Mouse (Mus musculus) forebrain, embryonic 10.5 days (tissue): ENCODE data around the gene Cldn15. TPM values are rescaled to one million over a fixed set of nuclear protein-coding genes. Genes with fewer than 3 reads are reported as not detected.

Source experiments
- DNase-seq: peaks from one replicate; pipeline ENCODE4 v3.0.0-alpha.2; 2017; ENCODE audit warnings: low spot score; ENCODE audit errors: extremely low spot score
- H3K27ac ChIP-seq: fragments of 300-500 bp; sonication (generic); 2 replicates; pipeline ENCODE4 v1.5.1; 2016; ENCODE audit warnings: mild to moderate bottlenecking
- H3K27me3 ChIP-seq: fragments of 300-500 bp; sonication (generic); 2 replicates; pipeline ENCODE4 v1.6.1; 2016; ENCODE audit warnings: mild to moderate bottlenecking; ENCODE audit not compliant: poor library complexity, severe bottlenecking
- H3K36me3 ChIP-seq: fragments of 300-500 bp; sonication (generic); replicated peaks from 2 replicates; pipeline ENCODE4 v1.6.1; 2016; ENCODE audit warnings: mild to moderate bottlenecking, moderate library complexity
- H3K4me1 ChIP-seq: fragments of 300-500 bp; sonication (generic); 2 replicates; pipeline ENCODE4 v1.6.1; 2016
- H3K4me3 ChIP-seq: fragments of 300-500 bp; sonication (generic); 2 replicates; pipeline ENCODE4 v1.5.1; 2016; ENCODE audit warnings: mild to moderate bottlenecking, moderate library complexity
- H3K9me3 ChIP-seq: fragments of 300-500 bp; sonication (generic); 2 replicates; pipeline ENCODE4 v1.6.1; 2016; ENCODE audit warnings: mild to moderate bottlenecking, moderate library complexity
- WGBS: fragments of 180-500 bp; shearing (Covaris S2); methylation state at CpG from one replicate; pipeline ENCODE4 v1.1.7; 2016; 5-methylcytosine and 5-hydroxymethylcytosine counted together
- polyA plus RNA-seq: library from polyadenylated mRNA; unstranded; fragments of >200 nt; fragmentation: Nextera tagmentation; extraction: Ambion mirVana; gene quantifications from 2 replicates; pipeline ENCODE4 v1.2.1, GENCODE M21; 2016

Gene Cldn15
- polyA plus RNA-seq, 1 experiment from 2014 or later = 0.35 TPM

GRCm38 (mm10) chr5:136967592-136967991 is 1.2 kb downstream of the Cldn15 start:
- H3K27ac ChIP-seq = no peak overlapping the region
- WGBS = 83% methylated on average over 10 of the region's 10 CpGs
- peaks cover 20% of the 10 kb centered on the region for H3K4me1 ChIP-seq
- H3K27me3 ChIP-seq = no peaks in the 10 kb centered on the region
- DNase-seq = no peak
- H3K4me3 ChIP-seq = no peak overlapping the region
- no peaks in the 10 kb centered on the region for H3K9me3 ChIP-seq
- peaks cover 60% of the 10 kb centered on the region for H3K36me3 ChIP-seq

GRCm38 (mm10) chr5:136970703-136971102 is 4.3 kb downstream of the Cldn15 start:
- no peak overlapping the region for H3K4me3 ChIP-seq
- 67% methylated on average over 1 of the region's 1 CpGs for WGBS
- no peak for DNase-seq
- H3K27me3 ChIP-seq = no peaks in the 10 kb centered on the region
- no peak overlapping the region for H3K27ac ChIP-seq
- peaks cover 10% of the 10 kb centered on the region for H3K4me1 ChIP-seq
- H3K36me3 ChIP-seq = peaks cover 32% of the 10 kb centered on the region
- H3K9me3 ChIP-seq = no peaks in the 10 kb centered on the region

- Histone ChIP-seq H3K4me1 (no peaks in the 10 kb centered on the region), H3K9me3 (no peaks in the 10 kb centered on the region), H3K4me3 (no peak overlapping the region), H3K27me3 (no peaks in the 10 kb centered on the region), H3K27ac (no peak overlapping the region), H3K36me3 (peaks cover 4% of the 10 kb centered on the region; the same call in 1 of the 2 replicates)
- WGBS = 84% methylated on average over 8 of the region's 8 CpGs
- DNase-seq = no peak
These were observed 7.3 kb downstream of the Cldn15 start for GRCm38 (mm10) chr5:136973670-136974069.

- no peaks in the 10 kb centered on the region for H3K9me3 ChIP-seq
- no peak for DNase-seq
- H3K4me1 ChIP-seq = no peaks in the 10 kb centered on the region
- no peak overlapping the region for H3K4me3 ChIP-seq
- peaks cover 31% of the 10 kb centered on the region for H3K36me3 ChIP-seq
- no peak overlapping the region for H3K27ac ChIP-seq
- no peaks in the 10 kb centered on the region for H3K27me3 ChIP-seq
- 83% methylated on average over 4 of the region's 4 CpGs for WGBS
These were observed 11.4 kb downstream of the Cldn15 start for GRCm38 (mm10) chr5:136977769-136978168.

- H3K9me3 ChIP-seq = no peaks in the 10 kb centered on the region
- H3K27ac ChIP-seq = no peak overlapping the region
- no peaks in the 10 kb centered on the region for H3K27me3 ChIP-seq
- no peak overlapping the region for H3K4me3 ChIP-seq
- 85% methylated on average over 2 of the region's 2 CpGs for WGBS
- H3K4me1 ChIP-seq = no peaks in the 10 kb centered on the region
- no peak for DNase-seq
- peaks cover 42% of the 10 kb centered on the region for H3K36me3 ChIP-seq
These were observed 13.3 kb downstream of the Cldn15 start for GRCm38 (mm10) chr5:136979762-136980161.

- no peaks in the 10 kb centered on the region for H3K9me3 ChIP-seq
- H3K4me3 ChIP-seq = no peak overlapping the region
- H3K4me1 ChIP-seq = peaks cover 6% of the 10 kb centered on the region
- DNase-seq = no peak
- 93% methylated on average over 8 of the region's 8 CpGs for WGBS
- no peaks in the 10 kb centered on the region for H3K27me3 ChIP-seq
- H3K36me3 ChIP-seq = peaks cover 43% of the 10 kb centered on the region
- H3K27ac ChIP-seq = no peak overlapping the region
These were observed 14.6 kb downstream of the Cldn15 start for GRCm38 (mm10) chr5:136980974-136981373.

- H3K36me3 ChIP-seq = peaks cover 43% of the 10 kb centered on the region
- H3K27me3 ChIP-seq = no peaks in the 10 kb centered on the region
- peaks cover 12% of the 10 kb centered on the region for H3K4me1 ChIP-seq
- H3K27ac ChIP-seq = no peak overlapping the region
- H3K4me3 ChIP-seq = no peak overlapping the region
- DNase-seq = no peak
- 50% methylated on average over 15 of the region's 16 CpGs for WGBS
- no peaks in the 10 kb centered on the region for H3K9me3 ChIP-seq
These were observed 16.0 kb downstream of the Cldn15 start for GRCm38 (mm10) chr5:136982338-136982930.

GRCm38 (mm10) chr5:136984828-136985227 is 18.4 kb downstream of the Cldn15 start:
- H3K9me3 ChIP-seq = no peaks in the 10 kb centered on the region
- no peak overlapping the region for H3K4me3 ChIP-seq
- H3K36me3 ChIP-seq = peaks cover 51% of the 10 kb centered on the region
- 52% methylated on average over 14 of the region's 14 CpGs for WGBS
- H3K27me3 ChIP-seq = no peaks in the 10 kb centered on the region
- no peak overlapping the region for H3K27ac ChIP-seq
- peaks cover 26% of the 10 kb centered on the region for H3K4me1 ChIP-seq
- no peak for DNase-seq

- H3K4me1 ChIP-seq = peaks cover 26% of the 10 kb centered on the region
- H3K27me3 ChIP-seq = no peaks in the 10 kb centered on the region
- H3K36me3 ChIP-seq = peaks cover 54% of the 10 kb centered on the region
- peak within 1 kb of the TSS; percentile 100 for H3K27ac ChIP-seq
- peak within 1 kb of the TSS; percentile 91 for H3K4me3 ChIP-seq
- DNase-seq = peak; percentile 96
- H3K9me3 ChIP-seq = no peaks in the 10 kb centered on the region
- WGBS = under 1% methylated on average over 26 of the region's 26 CpGs
These were observed 20.3 kb downstream of the Cldn15 start, which contains the start of gene Plod3 for GRCm38 (mm10) chr5:136986695-136987137. Gene Plod3, plus strand, starts transcription at chr5:136987019.

GRCm38 (mm10) chr5:136987138-136987933 is 20.9 kb downstream of the Cldn15 start:
- Histone ChIP-seq H3K4me1 (peaks cover 26% of the 10 kb centered on the region), H3K4me3 (peak overlapping the region; percentile 91), H3K27me3 (no peaks in the 10 kb centered on the region), H3K36me3 (peaks cover 54% of the 10 kb centered on the region), H3K27ac (peak overlapping the region; percentile 100), H3K9me3 (no peaks in the 10 kb centered on the region)
- under 1% methylated on average over 67 of the region's 67 CpGs for WGBS
- peak; percentile 79 for DNase-seq

- no peaks in the 10 kb centered on the region for H3K9me3 ChIP-seq
- H3K36me3 ChIP-seq = peaks cover 58% of the 10 kb centered on the region
- H3K27ac ChIP-seq = peak within 1 kb of the TSS; percentile 100
- no peak for DNase-seq
- peak within 1 kb of the TSS; percentile 91 for H3K4me3 ChIP-seq
- peaks cover 26% of the 10 kb centered on the region for H3K4me1 ChIP-seq
- 12% methylated on average over 12 of the region's 12 CpGs for WGBS
- H3K27me3 ChIP-seq = no peaks in the 10 kb centered on the region
These were observed 21.5 kb downstream of the Cldn15 start, which contains the start of gene Znhit1 for GRCm38 (mm10) chr5:136987934-136988271. Gene Znhit1, minus strand, starts transcription at chr5:136988021.

GRCm38 (mm10) chr5:136988420-136988819 is 22.0 kb downstream of the Cldn15 start:
- H3K9me3 ChIP-seq = no peaks in the 10 kb centered on the region
- H3K27ac ChIP-seq = peak overlapping the region; percentile 100; the same call in 1 of the 2 replicates
- peaks cover 26% of the 10 kb centered on the region for H3K4me1 ChIP-seq
- 86% methylated on average over 7 of the region's 7 CpGs for WGBS
- peaks cover 61% of the 10 kb centered on the region for H3K36me3 ChIP-seq
- no peaks in the 10 kb centered on the region for H3K27me3 ChIP-seq
- H3K4me3 ChIP-seq = peak overlapping the region; percentile 91
- no peak for DNase-seq

GRCm38 (mm10) chr5:136989801-136990200 is 23.4 kb downstream of the Cldn15 start:
- Histone ChIP-seq H3K4me3 (no peak overlapping the region), H3K27ac (no peak overlapping the region), H3K27me3 (no peaks in the 10 kb centered on the region), H3K4me1 (peaks cover 26% of the 10 kb centered on the region), H3K36me3 (peaks cover 65% of the 10 kb centered on the region), H3K9me3 (no peaks in the 10 kb centered on the region)
- no peak for DNase-seq
- WGBS = 93% methylated on average over 6 of the region's 6 CpGs
